ENCODE assay signal across 22 mouse cellular contexts in the genomic region with DNA sequence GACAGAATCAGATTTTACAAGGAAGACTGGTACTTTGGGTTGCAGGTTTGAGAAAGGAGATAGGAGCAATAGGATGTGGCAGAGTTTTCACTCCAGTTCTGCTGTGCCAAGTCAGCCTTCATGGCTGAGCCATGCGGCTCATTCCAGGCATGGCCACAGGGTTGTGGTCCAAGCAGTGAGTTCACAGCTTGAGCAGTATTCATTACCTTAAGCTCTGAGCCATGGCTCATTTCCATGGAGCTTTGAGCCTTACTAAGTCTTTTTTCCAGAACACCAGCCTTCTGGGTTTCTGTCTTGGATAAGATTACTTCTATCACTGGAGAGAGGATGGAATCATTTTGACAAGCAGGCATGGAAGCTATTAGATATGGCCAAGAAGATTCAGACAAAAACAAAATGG.
"Had no signal": no experiment of that assay in that cellular context is flagged by ENCODE, and none has a peak within 500 bp of the region (broad histone marks: within the 10 kb centered on the region; RNA-seq: fewer than 3 reads in every experiment).

No protein-coding gene starts in this region.

- H3K36me3 ChIP-seq: lung, embryonic 15.5 days; midbrain, embryonic 10.5 days; midbrain, embryonic 12.5 days; neural tube, embryonic 13.5 days; neural tube, embryonic 15.5 days; stomach, embryonic 15.5 days had no signal

- H3K9ac ChIP-seq: liver, postnatal 0 days; lung, embryonic 15.5 days; midbrain, embryonic 12.5 days; neural tube, embryonic 13.5 days; neural tube, embryonic 15.5 days; stomach, embryonic 15.5 days had no signal

- ATAC-seq: liver, postnatal 0 days; midbrain, embryonic 16.5 days had no signal

- H3K4me3 ChIP-seq: lung, embryonic 15.5 days; midbrain, embryonic 10.5 days; midbrain, embryonic 12.5 days; myocyte; neural tube, embryonic 13.5 days; neural tube, embryonic 15.5 days; stomach, embryonic 15.5 days had no signal

- H3K4me2 ChIP-seq: lung, embryonic 15.5 days; midbrain, embryonic 12.5 days; neural tube, embryonic 13.5 days; neural tube, embryonic 15.5 days; stomach, embryonic 15.5 days had no signal

- H3K27me3 ChIP-seq: lung, embryonic 15.5 days; midbrain, embryonic 12.5 days; neural tube, embryonic 13.5 days; neural tube, embryonic 15.5 days; stomach, embryonic 15.5 days had no signal

- H3K4me1 ChIP-seq: lung, embryonic 15.5 days; midbrain, embryonic 10.5 days; midbrain, embryonic 12.5 days; neural tube, embryonic 13.5 days; neural tube, embryonic 15.5 days; stomach, embryonic 15.5 days had no signal

- H3K27ac ChIP-seq: lung, embryonic 15.5 days; midbrain, embryonic 10.5 days; midbrain, embryonic 12.5 days; neural tube, embryonic 13.5 days; neural tube, embryonic 15.5 days; stomach, embryonic 15.5 days; stomach, postnatal 0 days had no signal

- DNase-seq: liver, postnatal 0 days; lung, adult 2 months; lung, postnatal 10 days; lung, postnatal 4 days; midbrain, embryonic 14.5 days; retina, postnatal 1 day; right cerebral cortex, adult 18-20 months; right cerebral cortex, postnatal 25 days; right cerebral cortex, postnatal 4 days; spleen, adult 18-20 months; thymus, adult 2 months; thymus, postnatal 25 days; thymus, postnatal 4 days had no signal

- H3K9me3 ChIP-seq: lung, embryonic 15.5 days; midbrain, embryonic 10.5 days; midbrain, embryonic 12.5 days; neural tube, embryonic 13.5 days; neural tube, embryonic 15.5 days; stomach, embryonic 15.5 days had no signal
